Mouse (Mus musculus): ENCODE data around the gene Usp29. TPM values are rescaled to one million over a fixed set of nuclear protein-coding genes. Genes with fewer than 3 reads are reported as not detected.

Usp29 gene
- total and polyA plus RNA-seq, 3 experiments: not detected

DNA sequence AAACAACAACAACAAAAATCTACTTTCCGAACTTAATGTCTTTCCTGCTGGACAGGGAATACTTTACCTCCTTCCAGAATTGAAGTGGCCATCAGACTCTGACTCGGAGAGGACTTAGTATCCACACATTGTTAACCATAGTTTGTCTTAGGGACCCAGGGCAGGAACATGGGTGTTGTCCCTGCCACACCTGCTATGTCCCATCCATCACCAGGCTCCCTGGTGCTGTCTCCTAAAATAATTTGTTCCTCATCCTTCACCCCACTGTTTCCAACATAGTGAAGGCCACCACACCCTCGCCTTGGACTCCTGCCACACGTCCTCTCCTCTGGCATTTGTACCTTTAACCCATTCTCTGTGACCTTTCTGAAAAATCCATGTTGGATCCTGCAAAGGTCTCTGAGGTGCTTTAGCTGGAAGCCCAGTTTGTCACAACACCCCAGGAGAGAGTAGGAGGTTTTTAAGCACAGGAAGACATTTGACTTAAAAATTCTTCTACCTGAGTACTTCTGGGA lies 26.5 kb downstream of the Usp29 start:
- DNase-seq (ENCODE audit: extremely low read depth): no peak
- H3K9ac ChIP-seq (ENCODE audit: insufficient read depth, low read depth): no peak overlapping the region
- H3K4me1 ChIP-seq (ENCODE audit: control insufficient read depth in 1 of 2, insufficient read depth in 2 of 2): no peaks in the 10 kb centered on the region
- no peaks in the 10 kb centered on the region for H3K36me3 ChIP-seq (replicated peaks in 1 of 2; ENCODE audit: control insufficient read depth in 1 of 2, insufficient read depth in 1 of 2, low read length in 1 of 2)
- dilution Hi-C loops (cut with MboI; ENCODE audit: extremely low pct_ligation_motif_present, extremely low pct_unique_long_range_greater_than_20kb, low sequenced_read_pairs) (no loop called here), in situ Hi-C loops (cut with MboI; ENCODE audit: low pct_ligation_motif_present, low pct_unique_long_range_greater_than_20kb, low sequenced_read_pairs) (no loop called here)
- no peak overlapping the region for H3K4me2 ChIP-seq (ENCODE audit: insufficient read depth, low read depth, poor library complexity, severe bottlenecking)
- no peaks in the 10 kb centered on the region for H3K27me3 ChIP-seq (replicated peaks)
- no peak for TF ChIP-seq JUN (IDR thresholded peaks at IDR 0.05; ENCODE audit: insufficient read depth, low read depth, low read length)
- no peak for TF ChIP-seq NRF1 (IDR thresholded peaks at IDR 0.05; ENCODE audit: low read depth, low read length)
- no peak for TF ChIP-seq SIN3A (IDR thresholded peaks at IDR 0.05; ENCODE audit: low read length)
- no peak for TF ChIP-seq ZKSCAN1 (IDR thresholded peaks at IDR 0.05; ENCODE audit: borderline replicate concordance, low read depth, low read length)
- TF ChIP-seq MXI1 (IDR thresholded peaks at IDR 0.05; ENCODE audit: low read depth, low read length): no peak
- no peak for TF ChIP-seq MAZ (IDR thresholded peaks at IDR 0.05; ENCODE audit: low read depth, low read length)
- TF ChIP-seq ZMIZ1 (IDR thresholded peaks at IDR 0.05; ENCODE audit: low read depth, low read length): no peak
- H3K27ac ChIP-seq (ENCODE audit: insufficient read depth, low read depth): no peak overlapping the region
- H3K4me3 ChIP-seq (replicated peaks in 1 of 3; ENCODE audit: low read depth in 2 of 3, low read length in 2 of 3, poor library complexity in 1 of 3): no peak overlapping the region
- H3K9me3 ChIP-seq (replicated peaks; ENCODE audit: low read length): peaks cover 64% of the 10 kb centered on the region
- H3K79me2 ChIP-seq (replicated peaks; ENCODE audit: control insufficient read depth, extremely low read depth, insufficient read depth, poor library complexity, severe bottlenecking): no peaks in the 10 kb centered on the region

GRCm38 (mm10) chr7:6759698-6760097 lies 29.3 kb downstream of the Usp29 start:
- H3K27ac ChIP-seq (ENCODE audit: insufficient read depth, low read depth): no peak overlapping the region
- in situ Hi-C loops (cut with MboI; ENCODE audit: low pct_ligation_motif_present, low pct_unique_long_range_greater_than_20kb, low sequenced_read_pairs): no loop called here
- no peak overlapping the region for H3K4me2 ChIP-seq (ENCODE audit: insufficient read depth, low read depth, poor library complexity, severe bottlenecking)
- no peak overlapping the region for H3K9ac ChIP-seq (ENCODE audit: insufficient read depth, low read depth)
- no peaks in the 10 kb centered on the region for H3K36me3 ChIP-seq (replicated peaks in 1 of 2; ENCODE audit: control insufficient read depth in 1 of 2, insufficient read depth in 1 of 2, low read length in 1 of 2)
- TF ChIP-seq CTCF (conservative IDR thresholded peaks at IDR 0.05 in 1 of 2, IDR thresholded peaks at IDR 0.05 in 1 of 2; ENCODE audit: low read depth in 2 of 2, low read length in 2 of 2): no peak
- TF ChIP-seq BHLHE40 (IDR thresholded peaks at IDR 0.05; ENCODE audit: low read depth, low read length): no peak
- no peak for TF ChIP-seq JUN (IDR thresholded peaks at IDR 0.05; ENCODE audit: insufficient read depth, low read depth, low read length)
- no peak for TF ChIP-seq POLR2A (IDR thresholded peaks at IDR 0.05; ENCODE audit: low read depth, low read length)
- TF ChIP-seq RCOR1 (conservative IDR thresholded peaks at IDR 0.05; ENCODE audit: low read depth, low read length): no peak
- no peak for TF ChIP-seq MYC (IDR thresholded peaks at IDR 0.05; ENCODE audit: low read depth, low read length)
- TF ChIP-seq MXI1 (IDR thresholded peaks at IDR 0.05; ENCODE audit: low read depth, low read length): no peak
- TF ChIP-seq CHD1 (IDR thresholded peaks at IDR 0.05; ENCODE audit: low read depth, low read length): no peak
- TF ChIP-seq ZNF384 (IDR thresholded peaks at IDR 0.05; ENCODE audit: low read depth, low read length): no peak
- TF ChIP-seq SMC3 (IDR thresholded peaks at IDR 0.05; ENCODE audit: low read depth, low read length): no peak
- TF ChIP-seq MAZ (IDR thresholded peaks at IDR 0.05; ENCODE audit: low read depth, low read length): no peak
- no peak for TF ChIP-seq ZMIZ1 (IDR thresholded peaks at IDR 0.05; ENCODE audit: low read depth, low read length)
- no peak for TF ChIP-seq MAX (IDR thresholded peaks at IDR 0.05; ENCODE audit: low read length)
- TF ChIP-seq EP300 (IDR thresholded peaks at IDR 0.05; ENCODE audit: low read length): no peak
- TF ChIP-seq USF1 (IDR thresholded peaks at IDR 0.05; ENCODE audit: low read depth, low read length): no peak
- no peaks in the 10 kb centered on the region for H3K4me1 ChIP-seq (ENCODE audit: control insufficient read depth in 1 of 2, insufficient read depth in 2 of 2)
- H3K4me3 ChIP-seq (replicated peaks in 1 of 3; ENCODE audit: low read depth in 2 of 3, low read length in 2 of 3, poor library complexity in 1 of 3): no peak overlapping the region
- DNase-seq (ENCODE audit: extremely low read depth): no peak
- H3K79me2 ChIP-seq (replicated peaks; ENCODE audit: control insufficient read depth, extremely low read depth, insufficient read depth, poor library complexity, severe bottlenecking): no peaks in the 10 kb centered on the region
- dilution Hi-C loops (cut with MboI; ENCODE audit: extremely low pct_ligation_motif_present, extremely low pct_unique_long_range_greater_than_20kb, low sequenced_read_pairs): no loop called here
- no peaks in the 10 kb centered on the region for H3K27me3 ChIP-seq (replicated peaks)
- peaks cover 68% of the 10 kb centered on the region for H3K9me3 ChIP-seq (replicated peaks; ENCODE audit: low read length)

Data from CH12.LX (cell line).